Mouse (Mus musculus) cerebellum, adult 2 months (tissue): ENCODE measurements around the gene Hsbp1. TPM values are rescaled to one million over a fixed set of nuclear protein-coding genes. Genes with fewer than 3 reads are reported as not detected.

Experiments used
- DNase-seq, 2 experiments: peaks; one replicate each; pipeline ENCODE4 v3.0.0; 2021
- H3K27ac ChIP-seq: fragments of 200-500 bp; 2 replicates; pipeline ENCODE4 v1.5.1; 2012; ENCODE audit warnings: low read length, control low read depth, inconsistent platforms; ENCODE audit not compliant: insufficient read depth
- H3K27me3 ChIP-seq: fragments of 200-500 bp; 2 replicates; pipeline ENCODE4 v1.6.1; 2012; ENCODE audit warnings: inconsistent platforms, mild to moderate bottlenecking, low read length, moderate library complexity; ENCODE audit not compliant: control insufficient read depth, insufficient read depth
- H3K4me1 ChIP-seq: fragments of 200-500 bp; 2 replicates; pipeline ENCODE4 v1.6.1; 2011; ENCODE audit warnings: low read length; ENCODE audit not compliant: control insufficient read depth, insufficient read depth
- H3K4me3 ChIP-seq: fragments of 200-500 bp; replicated peaks from 2 replicates; pipeline ENCODE3; 2011; ENCODE audit warnings: mild to moderate bottlenecking, low read depth, low read length, control low read depth; ENCODE audit not compliant: insufficient read depth
- CTCF ChIP-seq: fragments of 200-500 bp; IDR thresholded peaks from 2 replicates; pipeline ENCODE4 v1.5.1; 2011; ENCODE audit warnings: low read depth, mild to moderate bottlenecking, control low read depth, low read length, moderate library complexity, borderline replicate concordance; ENCODE audit not compliant: insufficient read depth
- POLR2A ChIP-seq: fragments of 200-500 bp; IDR thresholded peaks from 2 replicates; pipeline ENCODE4 v1.6.1; 2011; ENCODE audit warnings: low read length, control low read depth, borderline replicate concordance; ENCODE audit not compliant: insufficient read depth
- WGBS: fragments of 180-500 bp; shearing (Covaris S2); methylation state at CpG from one replicate; pipeline ENCODE4 v1.1.7; 2018; 5-methylcytosine and 5-hydroxymethylcytosine counted together
- polyA plus RNA-seq: library from polyadenylated mRNA; depleted of rRNA; stranded (reverse); fragments of >200 nt; gene quantifications from 2 replicates; pipeline ENCODE4 v1.2.3, GENCODE M21; 2012; rRNA removed

Gene Hsbp1
- polyA plus RNA-seq, 1 experiment, result 343 TPM

DNA sequence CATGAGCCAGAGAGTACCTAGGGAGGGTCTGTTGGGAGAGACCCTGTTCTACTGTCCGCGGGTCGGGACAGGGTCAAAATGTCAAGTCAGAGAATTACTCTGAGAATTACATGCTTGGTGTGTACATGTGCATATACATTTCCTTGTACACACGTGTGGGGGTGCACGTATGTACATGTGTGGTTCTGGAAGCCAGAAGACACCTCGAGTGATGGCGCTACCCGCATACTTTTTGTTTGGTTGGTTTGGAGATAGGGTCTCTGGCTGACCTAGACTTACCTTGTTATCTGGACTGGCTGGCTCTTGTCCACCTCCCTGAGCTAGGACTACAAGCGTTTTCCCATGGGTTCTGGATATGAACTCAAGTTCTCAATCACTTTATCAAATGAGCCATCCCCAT, 49.8 kb downstream of the Hsbp1 start:
- peak overlapping the region; percentile 49 for H3K27ac ChIP-seq

DNA sequence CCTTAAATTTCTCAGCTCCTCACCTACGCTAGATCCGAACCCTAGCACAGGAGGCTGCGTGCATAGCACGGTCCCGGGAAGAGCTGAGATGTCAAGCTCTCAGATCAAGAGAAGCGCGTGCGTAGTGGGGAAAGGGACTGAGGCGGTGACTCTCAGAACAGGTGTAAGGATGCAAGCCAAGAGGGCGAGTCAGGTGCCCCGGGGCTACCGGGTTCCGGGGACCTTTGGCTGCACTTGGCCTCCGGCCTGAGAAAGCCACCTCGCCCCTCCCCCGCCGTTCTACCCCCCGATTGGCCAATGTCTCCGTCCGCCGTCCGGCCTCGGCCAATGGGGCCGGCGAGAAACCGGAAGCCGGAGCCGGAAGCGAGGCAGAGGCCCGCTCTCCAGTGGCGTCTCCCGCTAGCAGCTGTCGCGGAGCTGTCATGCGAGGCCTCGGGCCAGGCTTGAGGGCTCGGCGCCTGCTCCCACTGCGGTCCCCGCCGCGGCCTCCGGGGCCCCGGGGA, 50.3 kb downstream of the Hsbp1 start, which contains the start of gene Mlycd:
Gene Mlycd (plus strand): TSS at position 355 of the 503 bp plus-strand sequence.
- Histone ChIP-seq H3K4me1 (peaks cover 14% of the 10 kb centered on the region), H3K27me3 (no peaks in the 10 kb centered on the region), H3K27ac (peak within 1 kb of the TSS; percentile 73), H3K4me3 (peak within 1 kb of the TSS; percentile 75)
- TF ChIP-seq CTCF (no peak), POLR2A (peak; percentile 80)
- peak; percentile 93 to 94 for DNase-seq
- WGBS, result under 1% methylated on average over 44 of the region's 44 CpGs

More for the DNA sequence above, 49.8 kb downstream of the Hsbp1 start:
- WGBS, result 77% methylated on average over 9 of the region's 9 CpGs
- Histone ChIP-seq H3K27me3 (no peaks in the 10 kb centered on the region), H3K4me3 (peak overlapping the region; percentile 67), H3K4me1 (peaks cover 10% of the 10 kb centered on the region)
- no peak for DNase-seq
- TF ChIP-seq POLR2A, result no peak

DNA sequence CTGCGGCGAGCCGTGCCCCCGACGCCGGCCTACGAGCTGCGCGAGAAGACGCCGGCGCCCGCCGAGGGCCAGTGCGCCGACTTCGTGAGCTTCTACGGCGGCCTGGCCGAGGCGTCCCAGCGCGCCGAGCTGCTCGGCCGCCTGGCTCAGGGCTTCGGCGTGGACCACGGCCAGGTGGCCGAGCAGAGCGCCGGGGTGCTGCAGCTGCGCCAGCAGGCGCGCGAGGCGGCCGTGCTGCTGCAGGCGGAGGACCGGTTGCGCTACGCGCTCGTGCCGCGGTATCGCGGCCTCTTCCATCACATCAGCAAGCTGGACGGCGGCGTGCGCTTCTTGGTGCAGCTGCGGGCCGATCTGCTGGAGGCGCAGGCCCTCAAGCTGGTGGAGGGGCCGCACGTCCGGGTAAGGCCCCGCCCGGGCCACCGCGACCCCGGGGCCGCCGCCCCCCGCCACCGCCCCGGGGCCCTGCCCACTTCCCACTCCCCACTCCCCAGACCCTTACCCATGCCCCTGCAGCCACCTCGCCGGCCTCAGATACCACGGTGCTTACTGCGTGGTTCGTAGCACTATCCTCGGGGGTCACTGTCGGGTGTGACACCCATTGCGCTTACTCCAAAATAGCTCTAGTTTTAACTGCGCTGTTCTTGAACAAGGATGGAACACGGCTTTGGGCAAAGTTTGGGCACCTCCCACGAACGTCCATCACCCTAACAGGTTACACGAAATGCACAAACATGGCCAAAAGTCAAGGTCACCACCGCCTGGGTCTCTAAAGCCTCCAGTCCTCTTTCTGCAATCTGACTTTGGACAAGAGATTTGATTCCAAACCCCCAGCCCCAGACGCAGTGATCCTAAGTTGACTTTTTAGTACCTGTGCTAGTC, 51.0 kb downstream of the Hsbp1 start:
- Histone ChIP-seq H3K27ac (peak overlapping the region; percentile 73), H3K4me1 (peaks cover 14% of the 10 kb centered on the region), H3K4me3 (peak overlapping the region; percentile 75), H3K27me3 (no peaks in the 10 kb centered on the region)
- TF ChIP-seq CTCF (no peak), POLR2A (no peak)
- DNase-seq, result no peak
- 4% methylated on average over 83 of the region's 83 CpGs for WGBS

Other genes with a start within 250 kb of the Hsbp1 start
- gene Mlycd, start 50.4 kb downstream of the Hsbp1 start, polyA plus RNA-seq, result 30.5 and 31.6 TPM in 2 replicates
- gene Osgin1, start 89.6 kb downstream of the Hsbp1 start, polyA plus RNA-seq, result 0.84 and 0.93 TPM in 2 replicates
- 17.0 and 26.6 TPM in 2 replicates for gene Necab2, start 102.2 kb downstream of the Hsbp1 start, polyA plus RNA-seq
- gene Slc38a8, start 157.2 kb downstream of the Hsbp1 start, polyA plus RNA-seq, result 0.29 and 0.30 TPM in 2 replicates
- gene Mbtps1, start 214.2 kb downstream of the Hsbp1 start, polyA plus RNA-seq, result 81.6 and 89.4 TPM in 2 replicates
- gene Hsdl1, start 230.7 kb downstream of the Hsbp1 start, polyA plus RNA-seq, result 42.4 and 45.0 TPM in 2 replicates
- 0.20 and 0.27 TPM in 2 replicates for gene Dnaaf1, start 230.7 kb downstream of the Hsbp1 start, polyA plus RNA-seq